Mouse (Mus musculus): Measurements from ENCODE around the gene Slc43a2. TPM values are rescaled to one million over a fixed set of nuclear protein-coding genes. Genes with fewer than 3 reads are reported as not detected.

The Slc43a2 gene
- polyA plus RNA-seq, 1 experiment, result 15.9 TPM

- peak in 1 of 3 experiments; percentile 20 for TF ChIP-seq MYOD1 (IDR thresholded peaks at IDR 0.05; ENCODE audit: control insufficient read depth in 1 of 3, insufficient read length in 2 of 3, low read depth in 2 of 3)
- peak; percentile 99 for TF ChIP-seq SRF (IDR thresholded peaks at IDR 0.05; ENCODE audit: control insufficient read depth, insufficient read length, low read depth)
- peak in 1 of 3 experiments; percentile 41 for TF ChIP-seq MYOG (IDR thresholded peaks at IDR 0.05; ENCODE audit: control insufficient read depth in 1 of 3, insufficient read depth in 1 of 3, insufficient read length in 2 of 3, low read depth in 2 of 3)
- TF ChIP-seq TCF3 (IDR thresholded peaks at IDR 0.05; ENCODE audit: insufficient read length, low read depth), result no peak
- TF ChIP-seq POLR2AphosphoS2 (IDR thresholded peaks at IDR 0.05; ENCODE audit: insufficient read length, low read depth), result peak; percentile 96
- no peak for TF ChIP-seq REST (IDR thresholded peaks at IDR 0.05; ENCODE audit: insufficient read depth, insufficient read length)
- peak; percentile 98 for TF ChIP-seq POLR2A (IDR thresholded peaks at IDR 0.05; ENCODE audit: insufficient read length, low read depth)
- Histone ChIP-seq H3K4me3 (peak within 1 kb of the TSS; percentile 63), H3ac (ENCODE audit: control insufficient read depth, insufficient read length) (peak within 1 kb of the TSS; percentile 83), H3K36me3 (ENCODE audit: control insufficient read depth, insufficient read depth) (peaks cover 4% of the 10 kb centered on the region), H3K79me2 (ENCODE audit: control insufficient read depth, insufficient read depth) (peaks cover 33% of the 10 kb centered on the region), H3K27me3 (ENCODE audit: control insufficient read depth, insufficient read depth, insufficient read length) (no peaks in the 10 kb centered on the region), H3K4me2 (ENCODE audit: low read depth) (peak within 1 kb of the TSS; percentile 94)
Measured at GRCm38 (mm10) chr11:75587493-75588284, 56.2 kb downstream of the Slc43a2 start, which contains the start of gene Pitpna. TSS of gene Pitpna (plus strand) at chr11:75588097.

DNA sequence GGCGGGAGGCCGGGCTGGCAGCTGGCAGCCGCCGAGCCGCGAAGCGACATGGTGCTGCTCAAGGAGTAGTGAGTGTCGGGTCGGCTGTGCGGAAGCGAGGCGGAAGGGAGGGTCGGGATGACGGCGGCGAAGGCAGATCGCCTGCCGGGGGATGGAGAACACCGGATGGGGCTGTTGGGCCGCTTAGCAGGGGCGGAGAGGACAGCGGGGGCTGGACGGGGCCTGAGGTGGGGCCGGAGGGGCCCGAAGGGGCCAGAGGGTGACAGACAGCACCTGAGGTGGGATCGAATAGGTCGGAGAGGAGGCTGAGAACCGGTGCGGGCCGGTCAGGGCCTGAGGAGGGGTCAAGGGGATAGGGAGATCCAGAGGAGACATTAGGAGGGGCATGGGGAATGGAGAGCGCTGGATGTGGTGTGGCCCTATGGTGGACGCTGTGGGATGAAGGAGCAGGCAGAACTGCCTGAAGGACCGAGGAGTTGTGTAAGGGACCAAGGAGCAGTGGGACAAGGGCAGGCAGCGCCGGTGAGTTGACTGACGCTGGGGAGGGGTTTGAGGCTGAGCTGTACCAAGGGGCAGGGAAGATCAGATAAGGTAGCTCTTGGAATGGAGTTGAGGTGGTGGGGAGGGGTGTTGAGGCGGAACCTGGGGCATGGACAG is 56.9 kb downstream of the Slc43a2 start:
- Histone ChIP-seq H3K36me3 (ENCODE audit: control insufficient read depth, insufficient read depth) (peaks cover 9% of the 10 kb centered on the region), H3K4me2 (ENCODE audit: low read depth) (peak overlapping the region; percentile 85), H3ac (ENCODE audit: control insufficient read depth, insufficient read length) (peak overlapping the region; percentile 83), H3K4me3 (peak overlapping the region; percentile 63), H3K27me3 (ENCODE audit: control insufficient read depth, insufficient read depth, insufficient read length) (no peaks in the 10 kb centered on the region), H3K79me2 (ENCODE audit: control insufficient read depth, insufficient read depth) (peaks cover 33% of the 10 kb centered on the region)
- no peak for TF ChIP-seq REST (IDR thresholded peaks at IDR 0.05; ENCODE audit: insufficient read depth, insufficient read length)
- TF ChIP-seq SRF (IDR thresholded peaks at IDR 0.05; ENCODE audit: control insufficient read depth, insufficient read length, low read depth), result no peak
- TF ChIP-seq MYOG (IDR thresholded peaks at IDR 0.05; ENCODE audit: control insufficient read depth in 1 of 3, insufficient read depth in 1 of 3, insufficient read length in 2 of 3, low read depth in 2 of 3), result no peak
- TF ChIP-seq POLR2A (IDR thresholded peaks at IDR 0.05; ENCODE audit: insufficient read length, low read depth), result no peak
- no peak for TF ChIP-seq E2F4 (IDR thresholded peaks at IDR 0.05; ENCODE audit: insufficient read depth)
- no peak for TF ChIP-seq TCF3 (IDR thresholded peaks at IDR 0.05; ENCODE audit: insufficient read length, low read depth)
- no peak for TF ChIP-seq MYOD1 (IDR thresholded peaks at IDR 0.05; ENCODE audit: control insufficient read depth in 1 of 3, insufficient read length in 2 of 3, low read depth in 2 of 3)
- TF ChIP-seq CEBPB (IDR thresholded peaks at IDR 0.05; ENCODE audit: insufficient read depth, poor library complexity, severe bottlenecking), result no peak
- no peak for TF ChIP-seq POLR2AphosphoS2 (IDR thresholded peaks at IDR 0.05; ENCODE audit: insufficient read length, low read depth)
- TF ChIP-seq USF1 (IDR thresholded peaks at IDR 0.05; ENCODE audit: low read depth), result no peak
- TF ChIP-seq TCF12 (IDR thresholded peaks at IDR 0.05; ENCODE audit: insufficient read depth, poor library complexity, severe bottlenecking), result no peak
- TF ChIP-seq MAX (IDR thresholded peaks at IDR 0.05; ENCODE audit: low read depth), result no peak

DNA sequence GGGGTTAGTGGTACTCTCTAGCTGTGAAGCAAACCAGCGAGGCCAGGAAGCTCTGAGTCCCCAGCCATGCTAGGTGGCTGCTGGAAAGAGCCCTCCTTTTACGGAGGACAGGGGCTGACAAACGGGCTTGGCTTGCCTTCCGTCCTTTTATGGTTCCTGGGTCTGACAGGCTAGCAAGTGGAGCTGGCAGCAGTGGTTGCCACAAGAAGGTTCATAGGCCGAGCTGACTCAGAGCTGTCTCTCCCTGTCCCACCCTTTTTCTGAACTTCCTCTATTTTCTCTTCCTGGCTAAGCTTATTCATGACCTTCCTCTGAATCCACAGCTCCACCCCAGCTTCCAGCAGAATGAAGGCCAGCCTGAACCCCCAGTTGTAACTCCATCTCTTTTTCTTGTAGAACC is 61.1 kb downstream of the Slc43a2 start:
- peak overlapping the region; percentile 71 for H3K4me2 ChIP-seq (ENCODE audit: low read depth)
- H3K27me3 ChIP-seq (ENCODE audit: control insufficient read depth, insufficient read depth, insufficient read length), result no peaks in the 10 kb centered on the region
- H3K4me3 ChIP-seq, result no peak overlapping the region
- H3K79me2 ChIP-seq (ENCODE audit: control insufficient read depth, insufficient read depth), result peaks cover 33% of the 10 kb centered on the region
- TF ChIP-seq CEBPB (IDR thresholded peaks at IDR 0.05; ENCODE audit: insufficient read depth, poor library complexity, severe bottlenecking) (no peak), POLR2AphosphoS2 (IDR thresholded peaks at IDR 0.05; ENCODE audit: insufficient read length, low read depth) (no peak)
- H3K36me3 ChIP-seq (ENCODE audit: control insufficient read depth, insufficient read depth), result peaks cover 21% of the 10 kb centered on the region
- H3ac ChIP-seq (ENCODE audit: control insufficient read depth, insufficient read length), result no peak overlapping the region

- Histone ChIP-seq H3K79me2 (ENCODE audit: control insufficient read depth, insufficient read depth) (peaks cover 22% of the 10 kb centered on the region), H3K4me3 (no peak overlapping the region), H3K36me3 (ENCODE audit: control insufficient read depth, insufficient read depth) (peaks cover 32% of the 10 kb centered on the region), H3K27me3 (ENCODE audit: control insufficient read depth, insufficient read depth, insufficient read length) (no peaks in the 10 kb centered on the region), H3K4me2 (ENCODE audit: low read depth) (no peak overlapping the region), H3ac (ENCODE audit: control insufficient read depth, insufficient read length) (no peak overlapping the region)
- no peak for TF ChIP-seq MAX (IDR thresholded peaks at IDR 0.05; ENCODE audit: low read depth)
- TF ChIP-seq POLR2A (IDR thresholded peaks at IDR 0.05; ENCODE audit: insufficient read length, low read depth), result no peak
- TF ChIP-seq USF1 (IDR thresholded peaks at IDR 0.05; ENCODE audit: low read depth), result no peak
- TF ChIP-seq TCF12 (IDR thresholded peaks at IDR 0.05; ENCODE audit: insufficient read depth, poor library complexity, severe bottlenecking), result no peak
- no peak for TF ChIP-seq POLR2AphosphoS2 (IDR thresholded peaks at IDR 0.05; ENCODE audit: insufficient read length, low read depth)
- TF ChIP-seq TCF3 (IDR thresholded peaks at IDR 0.05; ENCODE audit: insufficient read length, low read depth), result no peak
- TF ChIP-seq REST (IDR thresholded peaks at IDR 0.05; ENCODE audit: insufficient read depth, insufficient read length), result no peak
- no peak for TF ChIP-seq SRF (IDR thresholded peaks at IDR 0.05; ENCODE audit: control insufficient read depth, insufficient read length, low read depth)
- no peak for TF ChIP-seq E2F4 (IDR thresholded peaks at IDR 0.05; ENCODE audit: insufficient read depth)
- no peak for TF ChIP-seq MYOG (IDR thresholded peaks at IDR 0.05; ENCODE audit: control insufficient read depth in 1 of 3, insufficient read depth in 1 of 3, insufficient read length in 2 of 3, low read depth in 2 of 3)
Measured at GRCm38 (mm10) chr11:75594431-75594830, 62.9 kb downstream of the Slc43a2 start.
